Mouse (Mus musculus): ENCODE data around the gene Lgi4.

Lgi4 gene

DNA sequence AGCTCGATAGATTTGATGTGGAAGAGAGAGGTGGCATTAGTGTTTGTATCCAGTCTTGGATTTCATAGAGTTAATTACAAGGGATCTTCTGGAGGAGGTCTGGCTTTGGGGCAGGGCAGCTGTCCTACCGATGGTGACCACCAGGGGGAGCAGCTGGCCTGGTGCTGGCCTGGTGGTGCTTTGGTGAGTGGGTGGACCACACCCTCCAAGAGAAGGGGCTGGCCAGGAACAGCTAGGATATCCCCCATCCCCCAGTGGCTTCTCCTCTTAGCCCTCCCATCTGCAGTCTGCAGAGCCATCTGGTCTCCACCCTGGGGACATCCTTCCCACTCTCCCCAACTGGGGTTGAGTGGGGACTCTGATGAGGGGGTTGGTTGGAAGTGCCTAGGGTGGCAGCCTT lies at the start of gene Lgi4:
Lgi4 (plus strand) TSS at position 235 of the 400 bp plus-strand sequence.
- DNase-seq (ENCODE audit: low spot score) = peak; percentile 80

- no peak for DNase-seq (ENCODE audit: low spot score)
These were observed 46.2 kb upstream of the Lgi4 start for GRCm38 (mm10) chr7:31012971-31013370.

DNA sequence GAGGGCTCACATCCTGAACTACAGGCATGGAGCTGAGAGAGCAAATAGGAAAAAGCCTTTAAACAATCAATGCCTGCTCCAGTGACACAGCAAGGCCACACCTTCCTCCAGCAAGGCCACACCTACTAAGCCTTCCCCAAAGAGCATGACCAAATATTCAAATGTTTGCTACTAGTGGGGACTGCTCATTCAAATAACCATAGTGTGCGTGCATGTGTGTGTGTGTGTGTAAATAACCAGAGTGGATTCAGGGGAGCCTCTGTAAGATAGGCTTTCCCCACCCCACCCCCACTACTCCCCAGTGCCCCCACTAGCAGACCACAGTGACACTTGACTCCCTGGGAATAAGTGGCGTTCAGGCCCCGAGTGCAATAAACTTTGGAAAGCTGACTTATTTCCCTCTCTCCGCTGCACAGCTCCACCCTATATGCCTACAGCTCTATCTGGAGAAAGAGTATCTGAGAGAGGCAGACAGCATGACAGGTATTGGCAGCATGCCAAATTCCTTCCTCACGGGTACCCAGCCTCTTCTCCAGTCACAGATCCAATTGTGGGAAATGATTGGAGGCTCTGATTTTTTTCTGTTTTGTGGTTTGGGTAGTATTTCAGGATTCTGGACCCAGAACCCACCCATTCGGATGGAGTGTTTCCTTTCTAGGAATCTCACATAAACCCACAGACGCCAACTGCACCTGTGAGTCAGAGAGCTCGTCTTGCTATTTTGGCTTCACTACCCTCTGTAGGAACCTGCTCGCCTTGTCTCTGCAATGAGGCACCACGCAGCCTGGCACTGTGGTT lies 41.8 kb upstream of the Lgi4 start:
- no peak for DNase-seq (ENCODE audit: low spot score)

GRCm38 (mm10) chr7:31028609-31029008 lies 30.5 kb upstream of the Lgi4 start:
- no peak for DNase-seq (ENCODE audit: low spot score)

DNA sequence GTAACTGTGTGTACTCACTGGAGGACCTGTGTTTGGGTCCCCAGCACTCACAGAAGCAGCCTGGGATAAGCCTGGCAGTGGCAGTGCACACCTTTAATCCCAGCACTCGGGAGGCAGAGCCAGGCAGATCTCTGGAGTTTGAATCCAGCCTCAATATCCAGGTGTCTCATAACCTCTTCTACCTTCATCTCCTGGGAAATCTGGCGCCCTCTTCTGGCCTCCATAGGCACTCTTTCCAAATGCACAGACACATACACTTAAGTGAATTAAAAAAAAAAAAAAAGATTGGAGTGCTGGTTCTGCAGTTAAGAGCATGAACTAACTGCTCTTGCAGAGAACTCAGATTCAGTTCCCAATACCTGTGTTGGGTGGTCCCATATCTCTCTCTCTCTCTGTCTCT lies 28.4 kb upstream of the Lgi4 start:
- DNase-seq (ENCODE audit: low spot score) = no peak

GRCm38 (mm10) chr7:31031731-31032130 lies 27.4 kb upstream of the Lgi4 start:
- no peak for DNase-seq (ENCODE audit: low spot score)

GRCm38 (mm10) chr7:31033409-31034165 lies 25.6 kb upstream of the Lgi4 start:
- no peak for DNase-seq (ENCODE audit: low spot score)

GRCm38 (mm10) chr7:31034789-31035188 lies 24.4 kb upstream of the Lgi4 start:
- no peak for DNase-seq (ENCODE audit: low spot score)

- no peak for DNase-seq (ENCODE audit: low spot score)
These were observed 23.9 kb upstream of the Lgi4 start for GRCm38 (mm10) chr7:31035291-31035690.

GRCm38 (mm10) chr7:31036917-31037316 lies 22.2 kb upstream of the Lgi4 start:
- DNase-seq (ENCODE audit: low spot score) = no peak

DNA sequence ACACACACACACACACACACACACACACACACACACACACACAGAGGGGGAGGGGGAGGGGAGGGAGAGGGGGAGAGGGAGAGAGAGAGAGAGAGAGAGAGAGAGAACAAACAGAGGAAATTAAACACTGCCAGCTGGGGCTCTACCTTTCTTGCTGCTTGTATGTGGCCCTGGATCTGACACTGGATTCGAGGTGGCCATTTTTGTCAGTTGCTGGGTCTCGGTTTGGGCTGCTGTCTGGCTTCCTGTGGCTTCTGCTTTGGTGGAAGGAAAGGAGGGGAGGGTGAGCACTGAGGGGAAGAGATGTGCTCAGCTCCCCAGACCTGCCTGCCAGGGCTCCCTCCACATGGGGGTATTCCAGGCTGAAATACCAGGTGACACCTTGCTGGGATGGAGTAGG lies 21.5 kb upstream of the Lgi4 start:
- DNase-seq (ENCODE audit: low spot score) = no peak

GRCm38 (mm10) chr7:31039011-31039410 lies 20.1 kb upstream of the Lgi4 start:
- no peak for DNase-seq (ENCODE audit: low spot score)

GRCm38 (mm10) chr7:31040281-31041022 lies 18.7 kb upstream of the Lgi4 start:
- no peak for DNase-seq (ENCODE audit: low spot score)

- DNase-seq (ENCODE audit: low spot score) = no peak
These were observed 18.1 kb upstream of the Lgi4 start for GRCm38 (mm10) chr7:31041023-31041407.

DNA sequence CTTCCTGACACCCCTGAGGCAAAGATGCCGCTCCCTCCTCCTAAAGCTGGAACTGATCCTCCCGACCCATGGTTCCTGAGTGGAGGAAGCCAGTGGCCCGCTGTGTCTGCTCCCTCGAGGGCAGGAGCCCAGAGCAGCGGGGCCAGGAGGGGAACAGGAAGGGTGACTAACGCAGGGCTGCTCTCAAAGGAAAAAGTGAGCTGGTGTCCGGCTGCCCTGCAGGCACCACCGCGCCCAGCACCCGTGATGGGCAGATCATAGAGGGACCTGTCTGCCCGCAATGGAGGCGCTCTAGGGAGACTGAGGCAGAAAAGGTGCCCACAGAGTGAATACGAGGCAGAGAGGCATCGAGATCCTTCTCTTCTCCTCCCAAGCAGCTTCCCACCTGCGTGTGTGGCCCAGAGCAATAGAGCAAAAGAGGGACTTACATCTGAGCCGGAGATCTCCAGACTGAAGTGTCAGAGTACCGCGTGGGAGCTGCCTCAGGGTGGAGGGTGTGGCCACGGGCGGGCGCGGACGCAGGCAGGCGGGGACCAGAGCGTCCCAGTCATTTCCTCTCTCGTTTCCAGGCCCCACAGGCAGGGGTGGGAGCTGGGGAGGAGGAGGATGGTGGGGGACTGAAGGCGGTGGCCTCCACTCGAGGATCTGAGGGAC lies 17.4 kb upstream of the Lgi4 start:
- DNase-seq (ENCODE audit: low spot score) = no peak

DNA sequence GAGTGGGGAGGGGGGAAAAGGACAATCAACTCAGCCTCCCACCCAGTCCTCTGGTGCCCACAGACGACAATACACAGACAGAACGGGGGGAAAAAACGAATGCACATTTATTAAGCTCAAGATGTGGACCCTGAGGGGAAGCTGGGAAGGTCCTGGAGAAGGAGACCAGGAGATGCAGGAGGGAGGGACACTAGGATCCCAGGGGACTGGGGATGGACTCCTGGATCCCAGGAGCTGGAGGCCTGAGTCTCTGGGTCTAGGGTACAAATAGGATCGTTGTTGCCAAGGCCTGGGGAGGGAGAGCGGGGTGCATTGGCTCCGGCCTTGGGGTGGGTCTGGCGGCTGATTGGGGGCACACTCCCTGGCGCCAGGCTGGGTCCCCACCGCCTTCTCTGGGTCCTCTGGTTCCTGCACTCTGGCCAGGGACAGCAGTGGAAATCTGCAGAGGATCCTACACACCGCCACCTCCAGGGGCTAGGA lies 16.7 kb upstream of the Lgi4 start, which contains the start of gene Fxyd5:
Fxyd5 (minus strand) TSS at position 51 of the 480 bp plus-strand sequence.
- no peak for DNase-seq (ENCODE audit: low spot score)

- DNase-seq (ENCODE audit: low spot score) = no peak
These were observed 9.9 kb upstream of the Lgi4 start for GRCm38 (mm10) chr7:31049135-31049845.

DNA sequence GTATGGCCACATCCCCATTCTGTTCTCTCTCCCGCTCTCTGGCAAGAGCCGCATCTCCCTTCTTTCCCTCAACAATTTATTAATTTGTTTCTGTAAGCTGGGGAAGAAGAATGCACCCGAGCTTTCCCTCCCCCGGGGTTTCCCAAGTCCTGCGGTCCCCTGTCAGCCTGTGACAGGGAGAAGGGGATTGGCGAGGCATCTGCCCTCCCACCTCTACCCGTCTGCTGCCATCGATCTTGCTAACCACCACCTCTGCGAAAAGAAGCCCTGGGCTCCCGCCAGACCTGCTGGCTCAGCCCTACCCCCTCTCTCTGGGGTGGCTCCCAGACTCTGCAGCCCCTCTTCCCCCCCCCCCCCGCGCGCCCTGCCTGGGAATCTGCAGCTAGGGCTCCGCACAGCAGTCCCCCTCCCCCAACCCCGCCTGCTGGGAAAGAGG lies 9.3 kb upstream of the Lgi4 start:
- DNase-seq (ENCODE audit: low spot score) = no peak

DNA sequence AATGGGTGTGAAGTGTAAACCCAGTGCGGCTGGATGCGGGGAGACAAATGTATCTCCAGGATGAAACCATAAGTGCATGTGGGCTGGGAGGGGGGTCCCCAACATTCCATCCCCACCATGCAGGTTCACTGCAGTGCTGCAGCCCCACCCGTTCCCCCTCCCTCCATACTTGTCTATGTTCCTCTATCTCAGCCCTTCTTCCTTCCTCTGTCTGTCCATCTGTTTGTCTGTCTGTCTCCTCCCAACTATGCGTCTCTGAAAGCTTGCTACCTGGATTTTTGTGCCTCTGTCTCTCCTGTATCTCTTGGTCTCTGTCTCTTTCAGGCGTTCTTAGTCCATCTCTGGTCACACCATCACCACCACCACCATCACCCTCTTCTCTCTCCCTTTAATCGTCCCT lies 8.7 kb upstream of the Lgi4 start:
- no peak for DNase-seq (ENCODE audit: low spot score)

DNA sequence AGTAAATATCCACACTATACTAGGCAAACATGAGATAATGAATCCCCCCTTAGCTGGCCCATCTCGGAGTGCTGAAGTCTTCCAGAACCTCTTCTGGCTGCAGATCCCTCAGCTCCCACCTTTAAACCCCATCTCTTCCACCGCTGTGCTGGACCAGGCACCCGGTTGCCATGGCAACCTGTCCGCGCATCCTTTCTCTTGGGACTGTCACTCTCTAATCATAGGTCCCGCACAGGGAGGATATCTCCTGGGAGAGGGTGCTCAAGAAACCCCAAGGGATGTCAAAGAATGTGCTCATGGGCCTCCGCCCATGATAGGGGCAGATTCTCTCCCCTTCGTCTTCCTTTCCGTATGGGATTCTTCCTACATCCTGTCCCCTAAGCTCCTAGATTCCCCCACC lies 8.2 kb upstream of the Lgi4 start:
- DNase-seq (ENCODE audit: low spot score) = no peak

DNA sequence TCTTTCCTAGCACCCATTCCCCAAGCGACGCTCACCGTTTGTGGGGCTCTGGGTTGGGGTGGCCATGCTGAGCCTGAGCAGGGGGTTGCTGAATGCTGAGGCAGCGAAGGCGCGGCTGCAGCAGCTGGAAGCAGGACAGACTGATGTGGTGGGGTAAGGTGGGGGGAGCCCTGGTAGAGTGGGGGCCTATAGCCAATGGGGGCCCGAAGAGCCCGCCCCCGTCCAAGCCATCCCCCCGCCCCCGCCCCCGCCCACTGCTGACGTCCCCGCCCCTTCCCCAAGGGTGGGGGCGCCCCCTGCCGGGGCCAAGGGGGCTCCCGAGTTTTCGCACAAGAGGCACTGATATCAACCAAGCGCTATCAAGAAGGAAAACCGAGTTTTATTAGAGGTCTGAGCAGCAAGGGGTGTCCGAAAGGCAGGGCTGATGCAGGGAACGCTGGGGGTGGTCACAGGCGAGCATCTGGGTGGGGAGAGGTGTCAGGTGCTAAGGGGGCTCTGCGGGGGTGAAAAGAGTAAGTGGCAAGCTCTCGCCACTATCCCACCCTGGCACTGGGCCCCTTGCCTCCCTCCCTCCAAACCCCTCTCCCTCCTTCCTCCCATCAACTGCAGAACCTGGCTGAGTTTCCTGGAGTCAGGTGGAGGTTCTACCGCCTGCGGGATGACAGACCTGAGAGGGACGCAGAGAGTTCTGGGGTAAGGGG lies 7.7 kb upstream of the Lgi4 start, which contains the start of gene Fxyd7:
Fxyd7 (minus strand) TSS at position 147 of the 701 bp plus-strand sequence.
- no peak for DNase-seq (ENCODE audit: low spot score)
